Mouse (Mus musculus) G1E (cell line): ENCODE results near the gene Wdr11. TPM values are rescaled to one million over a fixed set of nuclear protein-coding genes. Genes with fewer than 3 reads are reported as not detected.

Experiments
- ATAC-seq: 2 replicates; pipeline ENCODE4 v1.8.0; 2016; ENCODE audit warnings: mild to moderate bottlenecking; ENCODE audit not compliant: insufficient number of reproducible peaks, poor library complexity, low FRiP score, severe bottlenecking; ENCODE audit errors: extremely low read depth
- DNase-seq: peaks from one replicate; pipeline ENCODE4 v3.0.0; 2012; ENCODE audit warnings: low spot score
- H3K27me3 ChIP-seq: 2 replicates; pipeline ENCODE4 v1.6.1; 2012; ENCODE audit warnings: mild to moderate bottlenecking, low read length, inconsistent platforms; ENCODE audit not compliant: insufficient read depth
- H3K36me3 ChIP-seq: replicated peaks from 2 replicates; pipeline ENCODE3; 2012; ENCODE audit warnings: mild to moderate bottlenecking, inconsistent platforms
- H3K4me1 ChIP-seq: 2 replicates; pipeline ENCODE4 v1.6.1; 2012; ENCODE audit warnings: low read depth, low read length, inconsistent platforms, mixed read lengths; ENCODE audit not compliant: insufficient read depth
- H3K4me3 ChIP-seq: 2 replicates; pipeline ENCODE4 v1.5.1; 2012; ENCODE audit warnings: low read depth, mild to moderate bottlenecking, inconsistent platforms, low read length, moderate library complexity, mixed read lengths
- H3K9me3 ChIP-seq: replicated peaks from 2 replicates; pipeline ENCODE4 v1.6.1; 2012; ENCODE audit warnings: inconsistent platforms
- CTCF ChIP-seq: IDR thresholded peaks from 2 replicates; pipeline ENCODE4 v1.5.1; 2012; ENCODE audit warnings: low read depth, low read length, inconsistent platforms, mixed read lengths
- GATA1 ChIP-seq: IDR thresholded peaks from 2 replicates; pipeline ENCODE4 v1.6.1; 2012; ENCODE audit warnings: borderline replicate concordance, low read length, inconsistent platforms, mixed read lengths
- GATA2 ChIP-seq: IDR thresholded peaks from 2 replicates; pipeline ENCODE4 v1.6.1; 2012; ENCODE audit warnings: low read depth, low read length, inconsistent platforms, borderline replicate concordance
- POLR2AphosphoS5 ChIP-seq: IDR thresholded peaks from 2 replicates; pipeline ENCODE4 v1.6.1; 2012; ENCODE audit warnings: low read depth, low read length, inconsistent platforms; ENCODE audit not compliant: insufficient replicate concordance
- TAL1 ChIP-seq: conservative IDR thresholded peaks from 2 replicates; pipeline ENCODE4 v1.6.1; 2012; ENCODE audit warnings: low read depth, low read length, inconsistent platforms, mixed read lengths
- polyA plus RNA-seq: library from polyadenylated mRNA; stranded (reverse); fragments of >175 nt; gene quantifications from 2 replicates; pipeline ENCODE4 v1.2.3, GENCODE M21; 2012
- total RNA-seq, 2 experiments: library from RNA; stranded (forward) in 1 of 2; stranded (reverse) in 1 of 2; fragments of 200-1000 nt in 1 of 2; fragments of >200 nt in 1 of 2; fragmentation: Nextera tagmentation in 1 of 2; gene quantifications; 2 replicates each; pipeline ENCODE4 v1.2.3; 2014 to 2017

Gene Wdr11
- total and polyA plus RNA-seq, 3 experiments: 5.2 to 88.7 (median 61.6) TPM

GRCm38 (mm10) chr7:129597186-129597585, 5.5 kb downstream of the Wdr11 start:
- Histone ChIP-seq H3K27me3 (no peaks in the 10 kb centered on the region), H3K4me1 (no peaks in the 10 kb centered on the region; the same call in 1 of the 2 replicates), H3K4me3 (no peak overlapping the region), H3K36me3 (peaks cover 51% of the 10 kb centered on the region), H3K9me3 (no peaks in the 10 kb centered on the region)
- no peak for ATAC-seq
- DNase-seq: no peak
- TF ChIP-seq CTCF: no peak
- no peak for TF ChIP-seq GATA1
- no peak for TF ChIP-seq TAL1
- no peak for TF ChIP-seq GATA2
- TF ChIP-seq POLR2AphosphoS5: no peak

- Histone ChIP-seq H3K36me3 (peaks cover 85% of the 10 kb centered on the region), H3K9me3 (no peaks in the 10 kb centered on the region), H3K4me3 (no peak overlapping the region), H3K27me3 (no peaks in the 10 kb centered on the region), H3K4me1 (no peaks in the 10 kb centered on the region)
- DNase-seq (no peak), ATAC-seq (no peak)
- TF ChIP-seq TAL1 (no peak), CTCF (no peak), GATA1 (no peak), POLR2AphosphoS5 (no peak), GATA2 (no peak)
These were observed 14.6 kb downstream of the Wdr11 start for GRCm38 (mm10) chr7:129606291-129606690.

- TF ChIP-seq CTCF (no peak), TAL1 (no peak), GATA2 (no peak), POLR2AphosphoS5 (no peak), GATA1 (no peak)
- peaks cover 77% of the 10 kb centered on the region for H3K36me3 ChIP-seq
These were observed 29.5 kb downstream of the Wdr11 start for GRCm38 (mm10) chr7:129621141-129621540.

GRCm38 (mm10) chr7:129630351-129630750, 38.7 kb downstream of the Wdr11 start:
- TF ChIP-seq GATA1 (no peak), POLR2AphosphoS5 (no peak), CTCF (no peak), GATA2 (no peak), TAL1 (no peak)
- H3K36me3 ChIP-seq: peaks cover 92% of the 10 kb centered on the region
- no peak overlapping the region for H3K4me3 ChIP-seq
- H3K27me3 ChIP-seq: no peaks in the 10 kb centered on the region
- H3K9me3 ChIP-seq: no peaks in the 10 kb centered on the region
- ATAC-seq: no peak
- no peaks in the 10 kb centered on the region for H3K4me1 ChIP-seq
- DNase-seq: no peak

More at GRCm38 (mm10) chr7:129621141-129621540, 29.5 kb downstream of the Wdr11 start:
- no peak overlapping the region for H3K4me3 ChIP-seq
- DNase-seq: no peak
- no peaks in the 10 kb centered on the region for H3K4me1 ChIP-seq
- no peaks in the 10 kb centered on the region for H3K27me3 ChIP-seq
- no peaks in the 10 kb centered on the region for H3K9me3 ChIP-seq
- ATAC-seq: no peak

GRCm38 (mm10) chr7:129631453-129631852, 39.8 kb downstream of the Wdr11 start:
- Histone ChIP-seq H3K4me3 (no peak overlapping the region), H3K36me3 (peaks cover 92% of the 10 kb centered on the region), H3K9me3 (no peaks in the 10 kb centered on the region), H3K4me1 (no peaks in the 10 kb centered on the region), H3K27me3 (no peaks in the 10 kb centered on the region)
- no peak for TF ChIP-seq CTCF
- no peak for TF ChIP-seq POLR2AphosphoS5
- TF ChIP-seq GATA2: no peak
- TF ChIP-seq TAL1: no peak
- no peak for TF ChIP-seq GATA1
- DNase-seq (no peak), ATAC-seq (no peak)

- Histone ChIP-seq H3K9me3 (no peaks in the 10 kb centered on the region), H3K4me3 (no peak overlapping the region), H3K27me3 (no peaks in the 10 kb centered on the region), H3K36me3 (peaks cover 71% of the 10 kb centered on the region), H3K4me1 (no peaks in the 10 kb centered on the region)
- ATAC-seq (no peak), DNase-seq (no peak)
- TF ChIP-seq TAL1 (no peak), GATA1 (no peak), POLR2AphosphoS5 (no peak), GATA2 (no peak), CTCF (no peak)
These were observed 44.4 kb downstream of the Wdr11 start for GRCm38 (mm10) chr7:129635898-129636640.
